Mouse (Mus musculus) forebrain, embryonic 11.5 days (tissue): ENCODE data around the gene Actl10. TPM values are rescaled to one million over a fixed set of nuclear protein-coding genes. Genes with fewer than 3 reads are reported as not detected.

Experiments
- ATAC-seq: fragments of 200-750 bp; cut with Nextera tagmentation; replicated peaks from 2 replicates; pipeline ENCODE4 v1.8.0; 2017; ENCODE audit warnings: moderate TSS enrichment; ENCODE audit not compliant: low FRiP score
- DNase-seq: peaks from one replicate; pipeline ENCODE4 v3.0.0-alpha.2; 2017; ENCODE audit warnings: low spot score
- H3K27ac ChIP-seq: fragments of 300-500 bp; sonication (generic); 2 replicates; pipeline ENCODE4 v1.5.1; 2014; ENCODE audit warnings: low read depth, low read length
- H3K27me3 ChIP-seq: fragments of 300-500 bp; sonication (generic); 2 replicates; pipeline ENCODE4 v1.6.1; 2014; ENCODE audit warnings: mild to moderate bottlenecking, low read length, mixed read lengths; ENCODE audit not compliant: control insufficient read depth, insufficient read depth
- H3K36me3 ChIP-seq: fragments of 300-500 bp; sonication (generic); 2 replicates; pipeline ENCODE4 v1.6.1; 2014; ENCODE audit warnings: mild to moderate bottlenecking, low read length, moderate library complexity, mixed read lengths; ENCODE audit not compliant: control insufficient read depth, insufficient read depth
- H3K4me1 ChIP-seq: fragments of 300-500 bp; sonication (generic); replicated peaks from 2 replicates; pipeline ENCODE4 v1.6.1; 2014; ENCODE audit warnings: low read length, mixed read lengths; ENCODE audit not compliant: control insufficient read depth, insufficient read depth
- H3K4me2 ChIP-seq: fragments of 300-500 bp; sonication (generic); 2 replicates; pipeline ENCODE4 v1.6.1; 2014; ENCODE audit warnings: low read depth, mild to moderate bottlenecking, low read length, moderate library complexity, mixed read lengths; ENCODE audit not compliant: severe bottlenecking
- H3K4me3 ChIP-seq: fragments of 300-500 bp; sonication (generic); 2 replicates; pipeline ENCODE4 v1.5.1; 2014; ENCODE audit warnings: low read depth, low read length
- H3K9ac ChIP-seq: fragments of 300-500 bp; sonication (generic); 2 replicates; pipeline ENCODE4 v1.6.1; 2014; ENCODE audit warnings: low read length
- H3K9me3 ChIP-seq: fragments of 300-500 bp; sonication (generic); 2 replicates; pipeline ENCODE4 v1.6.1; 2016; ENCODE audit warnings: low read length, mixed read lengths; ENCODE audit not compliant: control insufficient read depth
- WGBS: fragments of 180-500 bp; shearing (Covaris S2); extraction: QIAGEN DNeasy Blood & Tissue Kit; methylation state at CpG from one replicate; pipeline ENCODE4 v1.1.7; 2014; 5-methylcytosine and 5-hydroxymethylcytosine counted together
- polyA plus RNA-seq: library from polyadenylated mRNA; unstranded; fragments of >200 nt; fragmentation: Nextera tagmentation; extraction: Ambion mirVana; gene quantifications from 2 replicates; pipeline ENCODE4 v1.2.1, GENCODE M21; 2014

Actl10 gene
- polyA plus RNA-seq, 1 experiment from 2014 or later: 0.77 TPM

- Histone ChIP-seq H3K27me3 (no peaks in the 10 kb centered on the region), H3K36me3 (peaks cover 4% of the 10 kb centered on the region; the same call in 1 of the 2 replicates), H3K4me1 (no peaks in the 10 kb centered on the region), H3K4me2 (no peak overlapping the region), H3K4me3 (no peak overlapping the region), H3K27ac (no peak overlapping the region), H3K9ac (no peak overlapping the region), H3K9me3 (no peaks in the 10 kb centered on the region)
- WGBS: 87% methylated on average over 2 of the region's 2 CpGs
- ATAC-seq (no peak), DNase-seq (no peak)
Observed at GRCm38 (mm10) chr2:154525285-154525684, 26.3 kb upstream of the Actl10 start.

GRCm38 (mm10) chr2:154526531-154526930 lies 25.0 kb upstream of the Actl10 start:
- WGBS: 88% methylated on average over 3 of the region's 3 CpGs
- no peak overlapping the region for H3K27ac ChIP-seq
- no peak for ATAC-seq

GRCm38 (mm10) chr2:154532888-154533287 lies 18.7 kb upstream of the Actl10 start:
- ATAC-seq (no peak), DNase-seq (no peak)
- no peaks in the 10 kb centered on the region; the same call in 1 of the 2 replicates for H3K36me3 ChIP-seq
- no peaks in the 10 kb centered on the region for H3K27me3 ChIP-seq
- H3K9ac ChIP-seq: no peak overlapping the region
- H3K4me1 ChIP-seq: no peaks in the 10 kb centered on the region
- no peak overlapping the region for H3K4me3 ChIP-seq
- no peak overlapping the region for H3K27ac ChIP-seq
- H3K4me2 ChIP-seq: no peak overlapping the region
- 43% methylated on average over 3 of the region's 3 CpGs for WGBS
- no peaks in the 10 kb centered on the region for H3K9me3 ChIP-seq

More at GRCm38 (mm10) chr2:154526531-154526930, 25.0 kb upstream of the Actl10 start:
- no peak overlapping the region for H3K9ac ChIP-seq
- H3K4me3 ChIP-seq: no peak overlapping the region
- no peaks in the 10 kb centered on the region for H3K4me1 ChIP-seq
- H3K4me2 ChIP-seq: no peak overlapping the region
- no peaks in the 10 kb centered on the region for H3K9me3 ChIP-seq
- no peak for DNase-seq
- H3K27me3 ChIP-seq: no peaks in the 10 kb centered on the region
- peaks cover 4% of the 10 kb centered on the region; the same call in 1 of the 2 replicates for H3K36me3 ChIP-seq

GRCm38 (mm10) chr2:154534704-154535270 lies 16.8 kb upstream of the Actl10 start:
- H3K36me3 ChIP-seq: no peaks in the 10 kb centered on the region; the same call in 1 of the 2 replicates
- DNase-seq: no peak

GRCm38 (mm10) chr2:154538310-154538709 lies 13.3 kb upstream of the Actl10 start:
- H3K4me3 ChIP-seq: no peak overlapping the region
- H3K27ac ChIP-seq: no peak overlapping the region
- ATAC-seq: no peak
- H3K9me3 ChIP-seq: no peaks in the 10 kb centered on the region
- no peak for DNase-seq
- no peaks in the 10 kb centered on the region; the same call in 1 of the 2 replicates for H3K36me3 ChIP-seq
- peaks cover 2% of the 10 kb centered on the region; the same call in 1 of the 2 replicates for H3K4me1 ChIP-seq
- no peak overlapping the region for H3K4me2 ChIP-seq
- WGBS: 75% methylated on average over 2 of the region's 2 CpGs
- no peaks in the 10 kb centered on the region for H3K27me3 ChIP-seq
- H3K9ac ChIP-seq: no peak overlapping the region

More at GRCm38 (mm10) chr2:154534704-154535270, 16.8 kb upstream of the Actl10 start:
- no peak for ATAC-seq
- Histone ChIP-seq H3K4me2 (no peak overlapping the region), H3K4me3 (no peak overlapping the region), H3K9me3 (no peaks in the 10 kb centered on the region), H3K27ac (no peak overlapping the region), H3K27me3 (no peaks in the 10 kb centered on the region), H3K9ac (no peak overlapping the region), H3K4me1 (peaks cover 2% of the 10 kb centered on the region; the same call in 1 of the 2 replicates)
- WGBS: 94% methylated on average over 12 of the region's 12 CpGs

- Histone ChIP-seq H3K9me3 (no peaks in the 10 kb centered on the region), H3K4me2 (no peak overlapping the region), H3K9ac (no peak overlapping the region), H3K27me3 (no peaks in the 10 kb centered on the region), H3K4me3 (no peak overlapping the region), H3K4me1 (peaks cover 2% of the 10 kb centered on the region; the same call in 1 of the 2 replicates), H3K36me3 (no peaks in the 10 kb centered on the region; the same call in 1 of the 2 replicates), H3K27ac (no peak overlapping the region)
- WGBS: 57% methylated on average over 3 of the region's 3 CpGs
- no peak for DNase-seq
- 0 out of 2 replicates have a peak, but pooled peaks have one; percentile 25 for ATAC-seq
Observed at GRCm38 (mm10) chr2:154538710-154539109, 12.9 kb upstream of the Actl10 start.

- WGBS: 84% methylated on average over 3 of the region's 3 CpGs
- Histone ChIP-seq H3K9ac (no peak overlapping the region), H3K4me3 (no peak overlapping the region), H3K36me3 (no peaks in the 10 kb centered on the region; the same call in 1 of the 2 replicates), H3K27ac (no peak overlapping the region), H3K9me3 (no peaks in the 10 kb centered on the region), H3K4me1 (peaks cover 2% of the 10 kb centered on the region; the same call in 1 of the 2 replicates), H3K4me2 (no peak overlapping the region), H3K27me3 (no peaks in the 10 kb centered on the region)
- DNase-seq: no peak
- no peak for ATAC-seq
Observed at GRCm38 (mm10) chr2:154539720-154540119, 11.9 kb upstream of the Actl10 start.

- 80% methylated on average over 2 of the region's 2 CpGs for WGBS
- H3K27me3 ChIP-seq: no peaks in the 10 kb centered on the region
- DNase-seq (no peak), ATAC-seq (no peak)
- no peak overlapping the region for H3K4me2 ChIP-seq
- no peak overlapping the region for H3K4me3 ChIP-seq
- peaks cover 2% of the 10 kb centered on the region; the same call in 1 of the 2 replicates for H3K4me1 ChIP-seq
- no peaks in the 10 kb centered on the region for H3K9me3 ChIP-seq
- H3K9ac ChIP-seq: no peak overlapping the region
- H3K27ac ChIP-seq: no peak overlapping the region
- no peaks in the 10 kb centered on the region for H3K36me3 ChIP-seq
Observed at GRCm38 (mm10) chr2:154541630-154542029, 9.9 kb upstream of the Actl10 start.
